Mouse (Mus musculus) testis, adult 2 months (tissue): ENCODE results near the gene Syne2. TPM values are rescaled to one million over a fixed set of nuclear protein-coding genes. Genes with fewer than 3 reads are reported as not detected.

Experiments used
- H3K27ac ChIP-seq: fragments of 200-500 bp; 2 replicates; pipeline ENCODE4 v1.5.1; 2012; ENCODE audit warnings: low read depth, low read length; ENCODE audit not compliant: control insufficient read depth, insufficient read depth
- H3K27me3 ChIP-seq: fragments of 200-500 bp; 2 replicates; pipeline ENCODE4 v1.6.1; 2012; ENCODE audit warnings: mild to moderate bottlenecking, low read length, moderate library complexity; ENCODE audit not compliant: control insufficient read depth, insufficient read depth
- H3K36me3 ChIP-seq: fragments of 200-500 bp; 2 replicates; pipeline ENCODE4 v1.6.1; 2012; ENCODE audit warnings: mild to moderate bottlenecking, low read length; ENCODE audit not compliant: control insufficient read depth, insufficient read depth
- H3K4me1 ChIP-seq: fragments of 200-500 bp; 2 replicates; pipeline ENCODE4 v1.6.1; 2012; ENCODE audit warnings: low read length; ENCODE audit not compliant: control insufficient read depth, insufficient read depth
- H3K4me3 ChIP-seq: fragments of 200-500 bp; 2 replicates; pipeline ENCODE4 v1.5.1; 2012; ENCODE audit warnings: low read depth, mild to moderate bottlenecking, low read length, moderate library complexity, mixed read lengths; ENCODE audit not compliant: control insufficient read depth
- CTCF ChIP-seq: fragments of 200-500 bp; IDR thresholded peaks from 2 replicates; pipeline ENCODE4 v1.5.1; 2012; ENCODE audit warnings: low read depth, mild to moderate bottlenecking, inconsistent platforms, low read length, moderate library complexity; ENCODE audit not compliant: control insufficient read depth, insufficient read depth, insufficient replicate concordance
- POLR2A ChIP-seq: fragments of 200-500 bp; IDR thresholded peaks from 2 replicates; pipeline ENCODE4 v1.6.1; 2012; ENCODE audit warnings: low read depth, mild to moderate bottlenecking, inconsistent platforms, low read length, moderate library complexity; ENCODE audit not compliant: control insufficient read depth
- polyA plus RNA-seq: library from polyadenylated mRNA; depleted of rRNA; stranded (reverse); fragments of >200 nt; gene quantifications from 2 replicates; pipeline ENCODE4 v1.2.3, GENCODE M21; 2012

The Syne2 gene
- polyA plus RNA-seq, 1 experiment: 35.5 TPM

- TF ChIP-seq CTCF: no peak
- no peak for TF ChIP-seq POLR2A
- Histone ChIP-seq H3K4me1 (no peaks in the 10 kb centered on the region), H3K27ac (no peak overlapping the region), H3K4me3 (no peak overlapping the region), H3K27me3 (no peaks in the 10 kb centered on the region), H3K36me3 (no peaks in the 10 kb centered on the region)
Observed at GRCm38 (mm10) chr12:75905304-75905703, 87.4 kb downstream of the Syne2 start.

- Histone ChIP-seq H3K27ac (no peak overlapping the region), H3K27me3 (no peaks in the 10 kb centered on the region), H3K4me1 (no peaks in the 10 kb centered on the region), H3K4me3 (no peak overlapping the region), H3K36me3 (no peaks in the 10 kb centered on the region)
- TF ChIP-seq CTCF: no peak
- no peak for TF ChIP-seq POLR2A
Observed at GRCm38 (mm10) chr12:75908466-75908865, 90.5 kb downstream of the Syne2 start.

- H3K27me3 ChIP-seq: no peaks in the 10 kb centered on the region
- H3K36me3 ChIP-seq: no peaks in the 10 kb centered on the region
- H3K4me1 ChIP-seq: no peaks in the 10 kb centered on the region
- H3K27ac ChIP-seq: no peak overlapping the region
- no peak overlapping the region for H3K4me3 ChIP-seq
- TF ChIP-seq CTCF (no peak), POLR2A (no peak)
Observed at GRCm38 (mm10) chr12:75915694-75916093, 97.8 kb downstream of the Syne2 start.

- TF ChIP-seq CTCF (no peak), POLR2A (no peak)
- no peaks in the 10 kb centered on the region for H3K4me1 ChIP-seq
- H3K36me3 ChIP-seq: no peaks in the 10 kb centered on the region
- H3K27me3 ChIP-seq: no peaks in the 10 kb centered on the region
- H3K27ac ChIP-seq: no peak overlapping the region
- H3K4me3 ChIP-seq: no peak overlapping the region
Observed at GRCm38 (mm10) chr12:75918415-75918814, 100.5 kb downstream of the Syne2 start.

GRCm38 (mm10) chr12:75918914-75919313 lies 101.0 kb downstream of the Syne2 start:
- Histone ChIP-seq H3K36me3 (no peaks in the 10 kb centered on the region), H3K27me3 (no peaks in the 10 kb centered on the region), H3K4me3 (no peak overlapping the region), H3K4me1 (no peaks in the 10 kb centered on the region), H3K27ac (no peak overlapping the region)
- TF ChIP-seq POLR2A: no peak
- no peak for TF ChIP-seq CTCF

GRCm38 (mm10) chr12:75922900-75923299 lies 105.0 kb downstream of the Syne2 start:
- Histone ChIP-seq H3K4me3 (no peak overlapping the region), H3K36me3 (no peaks in the 10 kb centered on the region), H3K27me3 (no peaks in the 10 kb centered on the region), H3K27ac (no peak overlapping the region), H3K4me1 (no peaks in the 10 kb centered on the region)
- TF ChIP-seq CTCF (no peak), POLR2A (no peak)

- H3K27ac ChIP-seq: no peak overlapping the region
- no peaks in the 10 kb centered on the region for H3K36me3 ChIP-seq
- H3K27me3 ChIP-seq: no peaks in the 10 kb centered on the region
- H3K4me1 ChIP-seq: no peaks in the 10 kb centered on the region
- H3K4me3 ChIP-seq: no peak overlapping the region
- TF ChIP-seq POLR2A (no peak), CTCF (no peak)
Observed at GRCm38 (mm10) chr12:75924852-75925251, 106.9 kb downstream of the Syne2 start.

GRCm38 (mm10) chr12:75927596-75927995 lies 109.7 kb downstream of the Syne2 start:
- Histone ChIP-seq H3K4me3 (no peak overlapping the region), H3K27ac (no peak overlapping the region), H3K4me1 (no peaks in the 10 kb centered on the region), H3K36me3 (no peaks in the 10 kb centered on the region), H3K27me3 (no peaks in the 10 kb centered on the region)
- no peak for TF ChIP-seq CTCF
- no peak for TF ChIP-seq POLR2A
